Mouse (Mus musculus) heart, postnatal 0 days (tissue): ENCODE results near the gene Park7. TPM values are rescaled to one million over a fixed set of nuclear protein-coding genes. Genes with fewer than 3 reads are reported as not detected.

Source experiments
- ATAC-seq: fragments of 200-750 bp; cut with Nextera tagmentation; 2 replicates; pipeline ENCODE4 v1.8.0; 2017; ENCODE audit warnings: low read depth, moderate number of reproducible peaks, moderate library complexity; ENCODE audit not compliant: insufficient read depth
- DNase-seq: peaks from one replicate; pipeline ENCODE4 v3.0.0-alpha.2; 2016; ENCODE audit warnings: low spot score
- H3K27ac ChIP-seq: fragments of 300-500 bp; sonication (generic); 2 replicates; pipeline ENCODE4 v1.5.1; 2014; ENCODE audit warnings: low read depth, mild to moderate bottlenecking
- H3K27me3 ChIP-seq: fragments of 300-500 bp; sonication (generic); 2 replicates; pipeline ENCODE4 v1.6.1; 2014; ENCODE audit warnings: low read length, mixed read lengths; ENCODE audit not compliant: control insufficient read depth, insufficient read depth
- H3K36me3 ChIP-seq: fragments of 300-500 bp; sonication (generic); replicated peaks from 2 replicates; pipeline ENCODE4 v1.6.1; 2014; ENCODE audit warnings: low read length, mixed read lengths; ENCODE audit not compliant: control insufficient read depth, insufficient read depth
- H3K4me1 ChIP-seq: fragments of 300-500 bp; sonication (generic); 2 replicates; pipeline ENCODE4 v1.6.1; 2014; ENCODE audit warnings: antibody characterized with exemption; ENCODE audit not compliant: control insufficient read depth, insufficient read depth
- H3K4me2 ChIP-seq: fragments of 300-500 bp; sonication (generic); 2 replicates; pipeline ENCODE4 v1.6.1; 2014; ENCODE audit warnings: low read depth, mild to moderate bottlenecking, low read length, moderate library complexity
- H3K4me3 ChIP-seq: fragments of 300-500 bp; sonication (generic); 2 replicates; pipeline ENCODE4 v1.5.1; 2014; ENCODE audit warnings: low read depth, low read length
- H3K9ac ChIP-seq: fragments of 300-500 bp; sonication (generic); replicated peaks from 2 replicates; pipeline ENCODE4 v1.6.1; 2014; ENCODE audit warnings: low read depth, low read length, mixed read lengths
- H3K9me3 ChIP-seq: fragments of 300-500 bp; sonication (generic); replicated peaks from 2 replicates; pipeline ENCODE4 v1.6.1; 2016; ENCODE audit warnings: low read length; ENCODE audit not compliant: control insufficient read depth
- CTCF ChIP-seq: IDR thresholded peaks from 2 replicates; pipeline ENCODE4 v1.5.1; 2016; ENCODE audit warnings: antibody characterized with exemption, control low read depth, low read depth
- EP300 ChIP-seq: IDR thresholded peaks from 2 replicates; pipeline ENCODE4 v1.6.1; 2016; ENCODE audit warnings: antibody characterized with exemption, low read depth
- WGBS: fragments of 180-500 bp; shearing (Covaris S2); extraction: QIAGEN DNeasy Blood & Tissue Kit; methylation state at CpG from one replicate; pipeline ENCODE4 v1.1.7; 2014; 5-methylcytosine and 5-hydroxymethylcytosine counted together
- polyA plus RNA-seq: library from polyadenylated mRNA; unstranded; fragments of >200 nt; fragmentation: Nextera tagmentation; extraction: Ambion mirVana; gene quantifications from 2 replicates; pipeline ENCODE4 v1.2.1, GENCODE M21; 2015
- total RNA-seq: library from RNA; depleted of rRNA; stranded (reverse); fragments of >200 nt; gene quantifications from 2 replicates; pipeline ENCODE4 v1.2.3, GENCODE M21; 2014; ENCODE audit warnings: low replicate concordance

Park7 gene
- total and polyA plus RNA-seq, 2 experiments from 2014 or later = 120 to 322 TPM

GRCm38 (mm10) chr4:150861161-150861560 lies 53.1 kb downstream of the Park7 start:
- Histone ChIP-seq H3K4me2 (no peak overlapping the region), H3K9me3 (no peaks in the 10 kb centered on the region), H3K4me1 (no peaks in the 10 kb centered on the region; the same call in 1 of the 2 replicates), H3K27me3 (no peaks in the 10 kb centered on the region), H3K27ac (no peak overlapping the region), H3K36me3 (peaks cover 8% of the 10 kb centered on the region), H3K9ac (no peak overlapping the region), H3K4me3 (no peak overlapping the region)
- 88% methylated on average over 2 of the region's 2 CpGs for WGBS
- DNase-seq (no peak), ATAC-seq (no peak)
- TF ChIP-seq CTCF (no peak), EP300 (no peak)

- ATAC-seq = no peak
- no peak overlapping the region; the same call in 1 of the 2 replicates for H3K27ac ChIP-seq
These were observed 53.7 kb downstream of the Park7 start for GRCm38 (mm10) chr4:150860526-150860925.

GRCm38 (mm10) chr4:150855346-150855745 lies 58.9 kb downstream of the Park7 start:
- ATAC-seq (peak; percentile 63), DNase-seq (no peak)
- H3K4me3 ChIP-seq = peak overlapping the region; percentile 82
- H3K9ac ChIP-seq = peak overlapping the region; percentile 88
- peak overlapping the region; percentile 93 for H3K27ac ChIP-seq
- H3K27me3 ChIP-seq = peaks cover 7% of the 10 kb centered on the region; the same call in 1 of the 2 replicates
- H3K4me2 ChIP-seq = peak overlapping the region; percentile 91
- no peaks in the 10 kb centered on the region for H3K9me3 ChIP-seq
- TF ChIP-seq CTCF = no peak
- no peak for TF ChIP-seq EP300
- under 1% methylated on average over 41 of the region's 43 CpGs for WGBS
- H3K36me3 ChIP-seq = no peaks in the 10 kb centered on the region
- H3K4me1 ChIP-seq = peaks cover 5% of the 10 kb centered on the region

More at GRCm38 (mm10) chr4:150860526-150860925, 53.7 kb downstream of the Park7 start:
- H3K9ac ChIP-seq = no peak overlapping the region
- peaks cover 2% of the 10 kb centered on the region for H3K36me3 ChIP-seq
- peaks cover 5% of the 10 kb centered on the region for H3K4me1 ChIP-seq
- no peaks in the 10 kb centered on the region for H3K9me3 ChIP-seq
- no peak overlapping the region for H3K4me3 ChIP-seq
- WGBS = 51% methylated on average over 4 of the region's 4 CpGs
- no peak for DNase-seq
- H3K4me2 ChIP-seq = no peak overlapping the region; the same call in 1 of the 2 replicates
- no peaks in the 10 kb centered on the region for H3K27me3 ChIP-seq
- TF ChIP-seq EP300 (no peak), CTCF (no peak)

GRCm38 (mm10) chr4:150854839-150855246 lies 59.4 kb downstream of the Park7 start:
- ATAC-seq (peak; percentile 95), DNase-seq (peak; percentile 94)
- Histone ChIP-seq H3K4me3 (peak overlapping the region; percentile 82), H3K27me3 (peaks cover 7% of the 10 kb centered on the region; the same call in 1 of the 2 replicates), H3K9ac (peak overlapping the region; percentile 88), H3K4me1 (peaks cover 5% of the 10 kb centered on the region), H3K4me2 (peak overlapping the region; percentile 91), H3K27ac (peak overlapping the region; percentile 93), H3K36me3 (no peaks in the 10 kb centered on the region), H3K9me3 (no peaks in the 10 kb centered on the region)
- WGBS = under 1% methylated on average over 58 of the region's 59 CpGs
- no peak for TF ChIP-seq EP300
- TF ChIP-seq CTCF = peak; percentile 43

- ATAC-seq = no peak
These were observed 60.4 kb downstream of the Park7 start, which contains the start of gene Errfi1 for GRCm38 (mm10) chr4:150853680-150854461. Gene Errfi1 (plus strand): TSS chr4:150853919.

More at GRCm38 (mm10) chr4:150853680-150854461, 60.4 kb downstream of the Park7 start, which contains the start of gene Errfi1:
- Histone ChIP-seq H3K4me3 (peak within 1 kb of the TSS; percentile 82), H3K4me2 (peak within 1 kb of the TSS; percentile 91), H3K4me1 (peaks cover 5% of the 10 kb centered on the region), H3K9me3 (no peaks in the 10 kb centered on the region), H3K27ac (peak within 1 kb of the TSS; percentile 15; the same call in 1 of the 2 replicates), H3K27me3 (peaks cover 10% of the 10 kb centered on the region; the same call in 1 of the 2 replicates), H3K36me3 (no peaks in the 10 kb centered on the region), H3K9ac (no peak within 1 kb of the TSS)
- DNase-seq = no peak
- 69% methylated on average over 13 of the region's 13 CpGs for WGBS
- no peak for TF ChIP-seq EP300
